Mouse (Mus musculus) mature B cell (primary cell): ENCODE measurements around the gene Fhod1.
"Not testable (repeated sequence)": the region's sequence is repeated elsewhere in the genome, so short reads cannot be mapped to it uniquely, and the experiment has no call there.

Experiments
- in situ Hi-C: fragments of 300-500 bp; cut with MboI; formaldehyde crosslinking; loops from 2 replicates; pipeline ENCODE4 v1.14.3; 2019

Fhod1 gene

DNA sequence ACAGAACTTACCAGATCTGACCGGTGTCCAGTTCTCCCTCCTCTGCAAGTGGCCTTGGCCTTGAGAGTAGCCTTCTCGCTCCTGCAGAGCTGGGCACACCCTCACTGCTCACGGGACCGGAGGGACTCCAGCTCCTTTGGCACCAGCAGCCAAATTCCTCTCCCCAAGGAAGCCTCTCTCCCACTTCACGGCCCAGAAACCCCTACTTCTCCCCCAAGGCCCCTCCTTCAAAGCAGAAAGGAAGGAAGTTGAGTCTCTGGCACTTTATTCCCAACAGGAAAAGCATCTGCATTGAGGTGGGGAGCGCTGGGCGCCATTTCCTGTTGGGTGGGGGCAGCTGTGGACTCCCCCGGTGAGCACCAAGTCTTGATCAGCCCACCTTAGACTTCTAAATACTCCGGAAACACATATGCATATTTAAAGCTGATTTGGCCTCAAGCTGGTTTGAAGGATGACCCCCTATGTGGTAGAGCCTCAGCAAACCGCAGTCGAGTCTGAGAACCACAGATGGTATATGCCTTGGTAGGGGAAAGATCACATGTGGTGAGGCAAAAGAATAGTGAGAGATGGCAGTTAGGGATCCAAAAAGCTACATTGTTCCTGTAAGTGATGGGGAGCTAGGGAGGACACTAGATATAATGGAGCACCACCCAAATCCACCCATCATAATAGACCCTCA, 51.7 kb downstream of the Fhod1 start, which contains the start of gene Exoc3l:
Exoc3l (minus strand) TSS at position 207 of the 679 bp plus-strand sequence.
- in situ Hi-C loops: no loop called here

DNA sequence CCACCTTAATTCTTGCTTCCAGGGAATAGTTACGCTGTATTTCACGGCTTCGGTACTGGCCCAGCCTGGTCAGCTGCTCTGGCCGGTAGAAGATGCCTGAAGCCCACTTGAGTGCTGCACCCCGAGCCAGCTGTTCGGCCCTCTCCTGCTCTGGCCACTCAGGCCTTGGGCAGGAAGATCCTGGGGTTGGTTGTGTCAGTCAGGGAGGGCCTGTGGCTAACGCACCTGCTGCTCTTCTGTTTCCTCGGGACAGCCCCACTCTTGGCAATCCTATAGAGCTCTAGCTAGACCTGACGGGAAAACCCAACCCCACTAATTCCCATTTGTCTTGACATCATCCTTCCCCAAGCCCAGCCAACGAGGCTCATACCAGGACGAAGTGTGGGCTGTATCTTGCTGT, 52.5 kb downstream of the Fhod1 start:
- in situ Hi-C loops: no loop called here

DNA sequence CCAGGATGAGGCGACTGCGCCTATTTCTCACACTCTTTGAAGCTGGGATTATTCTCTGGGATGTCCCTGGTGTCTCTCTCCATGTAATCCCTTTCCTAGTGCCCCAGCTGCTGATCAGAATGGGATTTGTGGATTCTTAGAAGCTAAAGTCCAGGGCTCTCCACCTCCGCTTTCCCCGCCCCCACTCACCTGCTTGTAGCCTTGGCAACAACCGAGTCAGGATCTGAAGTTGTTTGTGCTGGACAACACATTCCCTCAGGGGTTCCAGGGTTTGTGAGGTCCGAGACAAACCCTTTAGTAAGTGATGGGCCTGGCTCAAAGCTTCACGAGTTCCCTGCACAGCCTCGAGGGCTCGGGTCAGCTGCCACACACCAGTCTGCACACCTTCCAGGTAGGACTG, 53.0 kb downstream of the Fhod1 start:
- in situ Hi-C loops: no loop called here

DNA sequence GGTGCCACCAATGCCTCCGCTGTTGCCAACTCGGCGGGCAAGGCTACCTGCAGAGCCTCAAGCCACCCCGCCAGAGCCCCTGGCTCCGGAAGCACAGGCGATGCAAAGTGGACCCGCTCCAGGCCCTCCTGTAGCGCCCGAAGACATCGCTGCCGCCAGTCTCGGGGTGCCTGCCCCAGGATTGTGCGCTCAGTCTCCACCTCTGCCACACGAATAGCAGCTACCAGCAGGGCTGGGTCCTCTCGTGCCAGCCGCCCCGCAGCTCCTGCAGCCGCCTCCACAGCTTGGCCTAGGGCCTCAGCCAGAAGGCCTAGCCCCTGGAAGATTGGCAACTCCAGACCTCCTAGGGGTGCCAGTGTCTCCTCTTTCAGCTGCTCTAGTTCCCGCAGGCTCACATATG, 54.3 kb downstream of the Fhod1 start:
- in situ Hi-C loops: no loop called here

DNA sequence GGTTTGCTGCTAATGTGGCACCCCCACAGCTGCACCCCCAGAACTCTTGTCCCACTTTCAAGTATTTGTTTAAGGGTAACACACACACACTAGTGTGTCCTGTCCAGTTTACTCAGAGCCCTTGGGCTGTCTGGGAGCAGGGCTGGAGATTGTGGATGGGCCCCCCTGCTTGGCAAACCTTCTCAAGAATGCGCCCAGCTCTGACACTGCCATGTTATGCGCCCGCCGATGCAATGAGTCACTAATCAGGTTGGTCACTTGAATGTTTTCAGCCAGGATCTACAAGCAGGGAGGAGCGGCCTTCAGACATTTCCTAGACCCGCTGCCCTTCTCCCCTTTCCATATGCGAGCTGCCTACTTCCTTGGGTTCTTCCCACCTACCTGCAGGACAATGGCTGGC, 55.3 kb downstream of the Fhod1 start:
- in situ Hi-C loops: no loop called here

DNA sequence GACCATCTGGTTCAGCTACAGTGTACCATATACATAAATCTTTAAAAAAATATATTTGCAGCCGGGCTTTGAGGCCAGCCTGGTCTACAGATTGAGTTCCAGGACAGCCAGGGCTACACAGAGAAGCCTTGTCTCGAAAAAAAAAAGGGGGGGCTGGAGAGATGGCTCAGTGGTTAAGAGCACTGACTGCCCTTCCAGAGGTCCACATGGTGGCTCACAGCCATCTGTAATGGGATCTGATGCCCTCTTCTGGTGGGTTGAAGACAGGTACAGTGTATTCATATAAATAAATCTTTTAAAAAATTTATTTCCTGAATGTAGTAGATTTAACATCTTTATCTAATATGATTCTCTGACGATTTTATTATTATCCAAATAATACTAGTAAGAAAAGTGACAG, 56.0 kb downstream of the Fhod1 start:
- in situ Hi-C loops: not testable (repeated sequence)

DNA sequence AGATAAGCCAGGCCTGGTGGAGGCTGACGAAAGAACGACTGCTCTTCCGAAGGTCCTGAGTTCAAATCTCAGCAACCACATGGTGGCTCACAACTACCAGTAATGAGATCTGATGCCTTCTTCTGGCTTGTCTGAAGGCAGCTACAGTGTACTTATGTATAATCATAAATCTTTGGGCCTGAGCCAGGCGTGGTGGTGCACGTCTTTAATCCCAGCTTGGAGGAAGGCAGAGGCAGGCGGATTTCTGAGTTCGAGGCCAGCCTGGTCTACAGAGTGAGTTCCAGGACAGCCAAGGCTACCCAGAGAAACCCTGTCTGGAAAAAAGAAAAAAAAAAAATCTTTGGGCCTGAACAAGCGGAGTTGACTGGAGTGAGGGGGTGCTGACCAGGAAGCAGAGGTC, 56.4 kb downstream of the Fhod1 start:
- in situ Hi-C loops: not testable (repeated sequence)

DNA sequence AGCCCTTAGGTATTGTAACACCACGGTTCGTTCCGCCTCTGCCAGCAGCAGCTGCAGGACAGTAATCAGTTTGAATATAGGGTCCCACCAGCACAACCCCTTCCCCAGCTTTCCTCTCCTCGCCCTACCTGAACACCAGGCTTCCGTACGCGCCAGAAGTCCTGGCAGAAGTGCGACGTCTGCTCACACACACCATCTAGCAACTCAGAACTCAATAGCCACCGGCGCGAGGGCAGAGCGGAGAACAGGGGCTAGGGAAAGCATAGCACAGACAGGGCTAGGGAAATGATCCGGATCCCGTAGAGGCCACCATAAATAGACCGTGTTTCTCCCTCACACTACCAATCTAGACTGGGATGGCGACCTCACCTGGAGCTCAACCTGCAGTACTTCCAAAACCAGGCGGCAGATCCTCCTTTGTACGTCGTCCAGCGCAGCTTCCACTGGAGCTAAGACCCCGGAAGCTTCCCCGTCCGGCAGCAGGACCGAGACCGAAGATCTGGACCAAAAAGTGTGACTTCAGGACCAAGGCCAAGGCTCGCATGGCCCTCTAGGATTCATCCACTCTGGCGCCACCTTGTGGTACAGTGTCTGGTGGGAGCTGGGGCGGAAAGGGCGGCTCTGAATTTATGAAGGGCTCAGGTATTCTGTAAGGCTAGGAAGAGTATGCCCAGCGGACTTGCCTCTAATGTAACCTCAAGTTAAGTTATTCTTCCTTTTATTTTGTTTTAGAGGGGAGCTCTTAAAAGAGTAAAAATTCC, 57.0 kb downstream of the Fhod1 start:
- in situ Hi-C loops: no loop called here

DNA sequence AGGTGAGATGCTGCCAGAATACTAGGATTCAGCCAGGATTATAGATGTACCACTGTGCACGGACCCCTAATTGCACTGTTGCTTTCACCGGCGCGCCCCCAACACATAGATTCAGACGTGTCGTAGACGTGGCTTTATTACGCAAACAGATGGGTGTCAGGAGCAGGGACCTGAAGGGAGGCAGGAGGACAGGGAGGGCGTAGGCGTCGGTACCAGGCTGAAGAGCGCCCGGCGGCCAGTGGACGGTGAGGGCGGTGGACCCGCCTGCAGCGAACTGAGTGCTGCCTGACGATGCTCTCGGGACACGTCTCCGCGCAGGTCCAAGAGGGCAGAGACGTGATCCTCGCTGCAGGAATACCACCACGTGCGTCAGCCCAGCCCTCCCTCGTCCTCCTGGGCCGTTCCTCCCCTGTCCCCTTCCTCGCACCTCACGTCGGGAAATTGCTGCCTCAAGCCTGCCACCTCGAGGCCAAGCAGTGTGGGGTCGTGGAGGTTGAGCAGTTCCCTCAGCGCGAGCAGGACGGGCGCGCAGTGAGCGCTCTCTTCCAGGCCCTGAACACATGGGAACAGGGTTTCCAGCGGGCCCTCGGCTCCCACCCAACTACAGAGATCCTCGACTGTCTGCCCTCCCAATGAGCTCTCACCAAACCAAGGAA, 57.8 kb downstream of the Fhod1 start, which contains the start of gene 4931428F04Rik:
4931428F04Rik (minus strand) TSS at position 60 of the 656 bp plus-strand sequence.
- in situ Hi-C loops: no loop called here

DNA sequence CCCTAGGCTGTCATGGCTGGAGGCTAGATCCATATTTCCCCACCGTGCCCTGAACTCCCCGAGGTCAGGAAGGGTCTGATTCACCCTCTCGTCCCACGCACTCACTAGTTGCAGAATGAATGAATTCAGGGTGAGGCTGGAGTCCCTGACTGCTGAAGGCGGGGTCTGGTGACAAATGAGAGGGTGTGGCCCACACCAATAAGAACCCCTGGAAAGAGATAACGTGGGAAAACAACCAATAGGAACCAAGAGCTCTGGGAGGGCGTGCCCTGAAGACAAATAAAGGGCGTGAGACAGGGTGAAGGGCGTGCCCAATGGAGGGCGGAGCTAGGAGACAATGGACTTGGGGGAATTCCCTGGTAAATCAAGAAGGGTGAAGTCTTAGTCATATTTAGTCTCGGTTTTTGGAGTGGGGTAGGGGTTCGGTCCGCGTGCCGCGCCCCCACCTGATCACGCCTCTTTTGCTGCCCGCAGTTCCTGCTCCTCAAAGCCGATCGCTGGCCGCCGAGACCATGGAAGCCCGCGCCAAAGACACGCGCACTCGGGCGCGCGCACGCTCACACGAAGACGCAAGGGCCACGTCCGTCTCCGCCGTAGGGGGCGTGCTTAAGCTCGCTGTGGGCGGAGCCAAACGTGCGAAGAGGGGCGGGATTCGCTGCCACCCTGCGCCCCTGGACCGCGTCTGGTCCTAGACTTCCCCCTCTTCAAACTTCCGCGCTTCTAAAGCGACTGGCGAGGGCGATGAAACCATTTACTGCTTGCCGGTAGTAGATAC, 58.6 kb downstream of the Fhod1 start:
- in situ Hi-C loops: no loop called here

DNA sequence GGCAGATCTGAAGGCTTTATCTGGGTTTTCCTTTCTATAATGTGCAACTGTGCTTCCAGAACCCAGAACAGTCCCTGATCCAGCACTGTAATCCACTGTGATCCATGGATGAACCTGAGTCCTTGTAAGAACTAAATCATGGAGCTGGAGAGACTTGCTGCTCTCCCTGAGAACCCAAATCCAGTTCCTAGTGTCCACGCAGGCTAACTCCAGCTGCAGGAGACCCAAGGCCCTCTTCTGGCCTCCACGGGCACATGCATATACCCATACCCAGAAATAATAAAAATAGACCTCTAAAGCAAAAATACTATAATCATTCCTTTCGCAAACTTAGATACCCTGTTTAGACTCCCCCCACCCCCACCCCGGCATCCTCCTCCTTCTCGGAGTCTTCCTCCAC, 59.5 kb downstream of the Fhod1 start:
- in situ Hi-C loops: no loop called here

DNA sequence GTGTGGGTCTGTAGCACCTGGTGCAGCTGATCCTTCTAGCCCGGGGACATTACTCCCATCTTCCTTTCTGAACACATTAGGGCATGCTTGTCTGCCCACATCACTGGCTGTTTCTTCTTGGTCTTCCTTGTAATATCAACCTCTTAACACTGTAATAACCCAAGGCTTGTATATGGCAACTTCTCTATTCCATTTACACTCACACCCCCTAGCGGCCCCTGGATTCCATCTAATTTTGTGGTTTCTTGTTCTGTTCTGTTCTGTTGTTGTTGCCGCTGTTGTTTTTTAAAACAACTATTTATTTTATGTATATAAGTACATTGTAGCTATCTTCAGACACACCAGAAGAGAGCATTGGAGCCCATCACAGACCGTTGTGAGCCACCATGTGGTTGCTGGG, 60.8 kb downstream of the Fhod1 start:
- in situ Hi-C loops: no loop called here

DNA sequence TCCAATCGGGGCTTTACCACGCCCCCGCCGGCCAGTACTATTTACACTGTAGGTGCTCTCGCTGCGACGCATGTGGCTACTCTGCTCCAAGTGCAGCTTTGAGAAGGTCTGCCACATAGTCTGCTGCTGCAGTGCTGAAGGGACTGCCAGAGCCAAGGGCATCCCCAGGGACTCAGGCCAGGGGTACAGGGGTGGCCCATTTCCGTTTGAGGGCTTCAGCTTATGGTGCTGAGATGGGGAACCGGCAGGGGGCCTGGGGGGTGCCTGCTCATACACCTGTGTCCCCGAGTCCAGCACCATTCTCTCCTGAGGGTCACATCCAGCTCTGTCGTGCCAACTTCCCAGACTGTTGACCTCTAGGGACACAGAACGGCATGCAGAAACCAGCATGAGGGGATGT, 62.2 kb downstream of the Fhod1 start:
- in situ Hi-C loops: no loop called here

DNA sequence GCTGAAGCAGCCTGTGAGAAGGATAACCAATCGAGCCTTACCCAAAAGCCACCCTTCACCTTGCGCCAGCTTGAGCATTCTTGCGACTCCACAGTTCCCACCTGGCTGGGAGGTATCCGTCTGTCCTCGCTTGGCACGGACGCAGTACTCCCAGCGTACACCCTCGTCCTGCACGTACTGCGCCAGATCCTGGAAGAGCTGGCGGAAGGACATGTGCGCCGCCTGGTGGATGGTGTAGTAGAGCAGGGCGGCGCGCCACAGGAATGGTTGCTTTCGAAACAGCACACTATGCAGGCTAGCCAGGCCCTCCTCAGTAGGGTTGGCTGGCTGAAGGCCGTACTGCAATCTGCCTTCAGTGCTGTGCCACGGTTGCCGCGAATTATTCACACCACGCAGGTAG, 64.7 kb downstream of the Fhod1 start:
- in situ Hi-C loops: no loop called here

DNA sequence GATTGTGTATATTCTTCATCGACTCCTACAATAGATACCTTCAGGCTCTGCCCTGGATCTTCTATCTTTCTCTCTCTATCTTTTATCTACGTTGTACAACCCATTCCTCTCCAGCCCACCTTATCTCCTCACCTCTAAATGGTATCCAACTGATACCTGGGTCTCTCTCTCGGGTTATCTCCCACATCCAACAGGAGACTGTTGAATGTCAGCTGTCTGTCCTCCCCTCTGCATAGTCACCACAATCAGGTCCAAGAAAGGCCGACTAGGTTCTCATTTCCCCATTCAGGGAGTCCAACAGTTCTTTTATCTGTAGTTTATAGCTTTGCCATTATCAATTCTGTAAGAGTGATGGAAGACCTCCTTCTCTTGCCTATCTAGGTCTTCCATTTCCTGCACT, 65.5 kb downstream of the Fhod1 start:
- in situ Hi-C loops: no loop called here

DNA sequence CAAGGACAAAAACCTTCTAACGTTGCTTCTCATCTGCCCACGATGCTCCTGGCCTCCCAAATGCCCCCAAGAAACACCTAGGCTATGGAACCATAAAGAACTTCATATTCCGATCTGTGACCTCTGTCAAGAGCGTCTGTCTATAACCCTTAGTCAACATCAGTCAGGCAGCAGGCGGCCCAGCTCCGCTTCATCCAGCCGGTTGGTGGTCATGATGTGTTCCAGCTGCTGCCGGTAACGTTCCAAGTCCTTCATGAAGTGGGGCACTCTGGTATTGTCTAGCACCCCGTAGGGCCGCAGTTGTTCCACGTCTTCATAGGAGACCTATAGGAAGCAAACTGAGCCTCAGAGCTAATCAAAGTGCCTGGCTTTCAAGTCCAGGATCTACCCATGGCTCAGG, 65.9 kb downstream of the Fhod1 start:
- in situ Hi-C loops: no loop called here

DNA sequence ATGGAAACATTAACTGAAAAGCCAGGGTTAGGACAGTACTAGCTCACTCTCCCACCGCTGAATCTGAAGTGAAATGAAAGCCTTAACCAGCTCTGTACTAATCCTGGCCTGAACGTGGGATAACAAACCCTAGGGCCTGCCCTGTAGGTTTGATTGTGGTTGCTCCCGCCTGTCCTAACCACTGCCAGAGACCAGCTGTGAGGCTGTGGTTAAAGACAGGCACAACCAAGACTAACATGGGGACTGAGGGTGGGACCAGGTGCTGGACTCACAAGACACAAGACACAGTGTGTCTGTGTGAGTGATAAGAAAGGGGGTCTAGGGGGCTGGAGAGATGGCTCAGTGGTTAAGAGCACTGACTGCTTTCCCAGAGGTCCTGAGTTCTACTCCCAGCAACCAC, 67.2 kb downstream of the Fhod1 start:
- in situ Hi-C loops: no loop called here
